ENCODE assay signal across 9 mouse cellular contexts in genomic region chr17:80577214-80577613, GRCm38 (mm10). TPM values are rescaled to one million over a fixed set of nuclear protein-coding genes. Genes with fewer than 3 reads are reported as not detected.
DNase-seq lines count a peak whose midpoint lies in the region; ATAC-seq and TF ChIP-seq lines count a peak whose summit lies in the region.
"Had no signal": no experiment of that assay in that cellular context is flagged by ENCODE, and none has a peak within 500 bp of the region (broad histone marks: within the 10 kb centered on the region; RNA-seq: fewer than 3 reads in every experiment).

No protein-coding gene starts in this region.

- H3K36me3 ChIP-seq in embryonic facial prominence, embryonic 12.5 days = peaks cover 11% of the 10 kb centered on the region; the same call in 1 of the 2 replicates
- no peaks in the 10 kb centered on the region for H3K36me3 ChIP-seq in hindbrain, embryonic 11.5 days (ENCODE audit: control insufficient read depth, insufficient read depth, low read length)
- H3K36me3 ChIP-seq in lung, postnatal 0 days (ENCODE audit: insufficient read depth, low read length) = peaks cover 7% of the 10 kb centered on the region; the same call in 1 of the 2 replicates

- H3K9ac ChIP-seq in embryonic facial prominence, embryonic 12.5 days = peak overlapping the region; percentile 61
- H3K9ac ChIP-seq in hindbrain, embryonic 11.5 days (ENCODE audit: low read depth, low read length) = peak overlapping the region; percentile 58
- no peak overlapping the region for H3K9ac ChIP-seq in lung, postnatal 0 days (replicated peaks; ENCODE audit: low read depth)

- H3K4me3 ChIP-seq in embryonic facial prominence, embryonic 12.5 days = peak overlapping the region; percentile 52
- peak overlapping the region; percentile 40 for H3K4me3 ChIP-seq in hindbrain, embryonic 11.5 days (ENCODE audit: low read depth, low read length)
- peak overlapping the region; percentile 25; the same call in 1 of the 2 replicates for H3K4me3 ChIP-seq in lung, postnatal 0 days (ENCODE audit: low read depth, low read length)
- H3K4me3 ChIP-seq: myocyte had no signal

- H3K9me3 ChIP-seq in embryonic facial prominence, embryonic 12.5 days = no peaks in the 10 kb centered on the region
- no peaks in the 10 kb centered on the region for H3K9me3 ChIP-seq in hindbrain, embryonic 11.5 days (ENCODE audit: control insufficient read depth, low read length)
- H3K9me3 ChIP-seq in lung, postnatal 0 days (ENCODE audit: low read length) = no peaks in the 10 kb centered on the region

- TF ChIP-seq EP300 in lung, postnatal 0 days (IDR thresholded peaks at IDR 0.05) = no peak

- H3K27me3 ChIP-seq in embryonic facial prominence, embryonic 12.5 days = no peaks in the 10 kb centered on the region
- H3K27me3 ChIP-seq in hindbrain, embryonic 11.5 days (ENCODE audit: control insufficient read depth, insufficient read depth, low read length) = no peaks in the 10 kb centered on the region
- no peaks in the 10 kb centered on the region for H3K27me3 ChIP-seq in lung, postnatal 0 days (replicated peaks; ENCODE audit: insufficient read depth, low read length)

- ATAC-seq in embryonic facial prominence, embryonic 12.5 days (ENCODE audit: insufficient number of reproducible peaks, insufficient read depth, low FRiP score, low TSS enrichment) = peak; percentile 85
- peak; percentile 91 for ATAC-seq in hindbrain, embryonic 11.5 days (ENCODE audit: low FRiP score)
- ATAC-seq in lung, postnatal 0 days = peak; percentile 88

- 2% methylated on average over 30 of the region's 30 CpGs for WGBS in embryonic facial prominence, embryonic 12.5 days
- under 1% methylated on average over 28 of the region's 30 CpGs for WGBS in hindbrain, embryonic 11.5 days
- 1% methylated on average over 27 of the region's 30 CpGs for WGBS in lung, postnatal 0 days

- DNase-seq in kidney, adult 11 months = peak; percentile 27
- no peak for DNase-seq in kidney, adult 9 months
- DNase-seq in hindbrain, embryonic 11.5 days (ENCODE audit: low spot score) = peak; percentile 82
- DNase-seq in layer of hippocampus, postnatal 25 days (ENCODE audit: extremely low spot score in 1 of 2, low spot score in 1 of 2) = peak; percentile 46 to 60
- peak; percentile 61 for DNase-seq in lung, postnatal 0 days (ENCODE audit: low spot score)
- DNase-seq in retina, embryonic 14.5 days (ENCODE audit: low spot score) = peak; percentile 83
- peak; percentile 25 to 50 for DNase-seq in thymus, postnatal 10 days (ENCODE audit: low spot score in 2 of 2)

- H3K27ac ChIP-seq in embryonic facial prominence, embryonic 12.5 days = no peak overlapping the region
- 0 out of 2 replicates have a peak overlapping the region, but pooled peaks have one; percentile 56 for H3K27ac ChIP-seq in hindbrain, embryonic 11.5 days (ENCODE audit: low read depth, low read length)
- no peak overlapping the region for H3K27ac ChIP-seq in lung, postnatal 0 days (ENCODE audit: low read length)

- peak overlapping the region; percentile 92 for H3K4me2 ChIP-seq in embryonic facial prominence, embryonic 12.5 days (replicated peaks)
- H3K4me2 ChIP-seq in hindbrain, embryonic 11.5 days (replicated peaks; ENCODE audit: low read depth, low read length) = peak overlapping the region; percentile 89
- H3K4me2 ChIP-seq in lung, postnatal 0 days (replicated peaks; ENCODE audit: low read depth, low read length) = peak overlapping the region; percentile 64

- no peak for TF ChIP-seq CTCF in lung, postnatal 0 days (IDR thresholded peaks at IDR 0.05)

- H3K4me1 ChIP-seq in embryonic facial prominence, embryonic 12.5 days = peaks cover 9% of the 10 kb centered on the region; the same call in 1 of the 2 replicates
- H3K4me1 ChIP-seq in hindbrain, embryonic 11.5 days (replicated peaks; ENCODE audit: control insufficient read depth, insufficient read depth, low read length) = peaks cover 2% of the 10 kb centered on the region; the same call in 1 of the 2 replicates
- H3K4me1 ChIP-seq in lung, postnatal 0 days (ENCODE audit: insufficient read depth, low read depth, low read length) = peaks cover 3% of the 10 kb centered on the region; the same call in 1 of the 2 replicates

RNA-seq across cellular contexts. Expression of gene Cdkl4, which starts 0.4 kb away (rescaled TPM):
- 1.8 and 1.9 TPM in 2 replicates for polyA plus RNA-seq in embryonic facial prominence, embryonic 12.5 days (2016; fragmentation: Nextera tagmentation; extraction: Ambion mirVana)
- 4.6 and 5.6 TPM in 2 replicates for polyA plus RNA-seq in hindbrain, embryonic 11.5 days (2014; fragmentation: Nextera tagmentation; extraction: Ambion mirVana)
- total RNA-seq in layer of hippocampus, postnatal 25 days (2021) = 10 to 100 TPM; 18.9 to 20.4 TPM
- 3.4 and 4.9 TPM in 2 replicates for polyA plus RNA-seq in lung, postnatal 0 days (2015; fragmentation: Nextera tagmentation; extraction: Ambion mirVana)
